Mouse (Mus musculus) kidney, postnatal 25 days (tissue): ENCODE results near the gene Olfr1249.
"Not testable (repeated sequence)": the region's sequence is repeated elsewhere in the genome, so short reads cannot be mapped to it uniquely, and the experiment has no call there.

Source experiments
- DNase-seq, 2 experiments: peaks; one replicate each; pipeline ENCODE4 v3.0.0; 2021; ENCODE audit warnings: mixed read lengths in 2 of 2

Olfr1249 gene

DNA sequence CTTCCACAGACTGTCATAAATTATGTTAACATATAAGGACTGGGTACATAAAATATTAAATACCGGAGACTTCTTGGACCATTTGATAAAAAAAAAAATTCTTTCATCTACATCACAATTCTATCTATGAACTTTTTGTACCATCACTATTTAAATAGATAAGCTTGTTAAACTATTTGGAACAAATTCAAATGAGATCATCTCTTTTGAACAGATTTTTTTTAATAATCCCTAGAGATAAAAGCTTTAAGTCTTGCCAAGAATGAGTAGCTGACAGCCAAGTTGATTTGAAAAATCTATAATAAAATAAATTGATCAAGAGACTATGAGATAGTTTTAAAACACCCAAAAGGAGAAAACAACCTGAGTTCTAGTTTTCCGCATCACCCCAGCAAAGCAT is at the start of gene Olfr1249:
Olfr1249 (minus strand) TSS at position 101 of the 400 bp plus-strand sequence.
- no peak for DNase-seq

DNA sequence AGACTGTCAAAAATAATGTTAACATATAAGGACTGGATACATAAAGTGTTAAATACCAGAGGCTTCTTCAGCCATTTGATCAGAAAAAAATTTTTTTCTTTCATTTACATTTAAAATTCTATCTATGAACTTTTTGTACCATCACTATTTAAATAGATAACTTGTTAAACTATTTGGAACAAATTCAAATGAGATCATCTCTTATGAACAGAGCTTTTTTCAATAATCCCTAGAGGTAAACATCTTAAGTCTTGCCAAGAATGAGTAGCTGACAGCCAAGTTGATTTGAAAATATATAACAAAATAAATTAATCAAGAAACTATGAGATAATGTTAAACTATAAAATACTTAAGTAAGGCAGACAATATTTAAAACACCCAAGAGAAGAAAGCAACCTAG is 37.1 kb upstream of the Olfr1249 start, which contains the start of gene Olfr1251:
Olfr1251 (minus strand) TSS at position 101 of the 400 bp plus-strand sequence.
- DNase-seq: no peak

DNA sequence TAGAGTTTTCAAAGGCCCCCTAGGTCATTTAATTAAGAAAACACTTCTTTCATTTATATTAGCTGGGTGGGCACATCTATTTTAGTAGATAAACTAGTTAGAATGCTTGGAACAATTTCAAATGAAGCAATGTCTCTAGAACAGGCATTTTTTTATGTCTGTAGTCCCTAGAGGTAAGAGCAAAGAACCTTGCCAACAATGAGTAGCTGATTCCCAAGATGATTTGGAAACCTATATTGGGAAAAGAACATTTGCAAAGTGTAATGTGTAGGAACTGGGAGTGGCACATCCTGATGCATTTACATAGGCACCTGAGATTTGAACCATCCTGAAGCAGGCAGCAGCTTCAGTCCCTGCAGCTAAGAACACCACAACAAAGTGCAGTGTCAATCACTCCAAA is 26.6 kb upstream of the Olfr1249 start, which contains the start of gene Olfr1250:
Olfr1250 (minus strand) TSS at position 101 of the 400 bp plus-strand sequence.
- no peak for DNase-seq

DNA sequence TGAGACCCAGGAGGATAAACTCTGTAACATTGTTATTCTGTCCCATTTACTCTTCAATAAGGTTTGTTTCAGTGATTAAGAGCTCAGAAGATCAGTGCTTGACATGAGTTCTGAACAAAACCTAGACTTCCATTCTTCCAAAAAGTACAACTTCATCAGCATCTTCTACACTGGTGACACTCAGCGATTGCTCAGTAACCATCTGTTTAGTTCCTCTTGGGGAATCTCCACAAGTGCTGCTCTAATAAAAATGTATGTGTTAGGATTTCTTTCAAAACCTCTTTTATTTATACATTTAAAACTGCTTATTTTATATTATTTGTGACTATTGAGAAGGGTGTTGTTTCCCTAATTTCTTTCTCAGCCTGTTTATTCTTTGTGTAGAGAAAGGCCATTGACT is 16.6 kb downstream of the Olfr1249 start, which contains the start of gene Olfr1248:
Olfr1248 (minus strand) TSS at position 101 of the 400 bp plus-strand sequence.
- DNase-seq: not testable (repeated sequence)

DNA sequence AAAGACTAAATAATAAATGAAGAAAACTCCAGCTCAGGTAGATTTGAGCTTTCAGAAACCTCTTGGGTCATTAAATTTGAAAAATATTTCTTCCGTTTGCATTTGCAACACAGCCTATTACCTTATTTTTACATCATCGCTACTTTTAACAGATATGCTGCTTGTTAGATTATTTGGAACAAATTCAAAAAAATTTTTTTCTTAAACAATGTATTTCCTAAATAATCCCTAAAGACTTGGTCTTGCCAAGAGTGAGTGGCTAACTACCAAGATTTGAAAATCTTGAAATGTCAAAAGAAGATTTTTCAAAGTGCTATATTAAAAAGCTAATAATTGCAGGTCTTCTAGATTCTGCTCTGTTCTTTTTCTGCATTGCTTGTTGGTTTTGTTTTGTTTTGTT is 20.8 kb downstream of the Olfr1249 start, which contains the start of gene Olfr1247:
Olfr1247 (minus strand) TSS at position 101 of the 400 bp plus-strand sequence.
- DNase-seq: no peak

DNA sequence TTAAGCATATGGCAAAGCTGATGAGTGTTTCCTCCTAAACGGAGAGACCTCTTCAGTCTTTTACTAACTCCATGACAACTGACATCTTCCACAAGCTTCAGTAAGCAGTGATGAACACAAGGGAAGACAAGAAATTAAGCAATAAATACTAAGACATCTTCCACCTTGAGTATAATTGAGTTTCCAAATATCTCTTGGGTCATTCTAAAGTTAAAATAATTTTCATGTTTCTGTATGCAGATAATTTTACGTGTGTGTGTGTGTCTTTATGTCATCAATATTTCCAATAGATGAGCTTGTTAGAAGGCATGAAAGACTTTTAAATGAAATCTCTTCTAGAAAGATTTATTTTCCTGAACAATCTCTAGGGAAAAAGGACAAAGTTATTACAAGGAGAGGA is 41.7 kb downstream of the Olfr1249 start, which contains the start of gene Olfr1246:
Olfr1246 (minus strand) TSS at position 101 of the 400 bp plus-strand sequence.
- DNase-seq: no peak
